Mouse (Mus musculus) spleen, adult 2 months (tissue): ENCODE measurements around the gene Prpf38b.

Experiments
- CTCF ChIP-seq: fragments of 200-500 bp; IDR thresholded peaks from 2 replicates; pipeline ENCODE4 v1.5.1; 2011; ENCODE audit warnings: mild to moderate bottlenecking, inconsistent platforms; ENCODE audit not compliant: insufficient read depth, insufficient read length, insufficient replicate concordance; ENCODE audit errors: extremely low read depth
- POLR2A ChIP-seq: fragments of 200-500 bp; IDR thresholded peaks from 2 replicates; pipeline ENCODE4 v1.6.1; 2011; ENCODE audit warnings: low read depth, low read length, inconsistent platforms

DNA sequence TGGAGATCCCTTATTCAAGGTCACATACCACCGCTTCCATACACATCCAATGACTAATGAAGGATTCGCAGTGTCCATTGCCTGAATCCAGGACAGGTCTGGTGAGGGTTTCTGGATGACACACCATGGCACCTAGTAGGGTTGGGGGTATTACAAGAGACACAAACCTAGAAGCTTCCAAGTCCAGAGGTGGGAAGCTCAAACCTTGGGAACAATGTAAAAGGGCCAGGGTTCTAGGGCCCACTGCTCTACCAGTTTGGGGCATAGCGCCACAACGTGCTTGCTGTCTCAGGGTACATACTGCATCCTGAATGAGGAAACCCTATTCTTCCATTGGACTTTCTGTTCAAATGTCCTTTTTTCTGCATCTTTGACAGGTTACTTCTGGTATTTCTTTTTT, 12.9 kb downstream of the Prpf38b start:
- no peak for TF ChIP-seq POLR2A
- no peak for TF ChIP-seq CTCF
